Mouse (Mus musculus) A20 (cell line): Measurements from ENCODE around the gene Ypel3.

Experiments
- DNase-seq: peaks from one replicate; pipeline ENCODE4 v3.0.0-alpha.2; 2011; ENCODE audit warnings: low read depth, low spot score

Gene Ypel3

GRCm38 (mm10) chr7:126809723-126810369 is 33.1 kb downstream of the Ypel3 start:
- no peak for DNase-seq

DNA sequence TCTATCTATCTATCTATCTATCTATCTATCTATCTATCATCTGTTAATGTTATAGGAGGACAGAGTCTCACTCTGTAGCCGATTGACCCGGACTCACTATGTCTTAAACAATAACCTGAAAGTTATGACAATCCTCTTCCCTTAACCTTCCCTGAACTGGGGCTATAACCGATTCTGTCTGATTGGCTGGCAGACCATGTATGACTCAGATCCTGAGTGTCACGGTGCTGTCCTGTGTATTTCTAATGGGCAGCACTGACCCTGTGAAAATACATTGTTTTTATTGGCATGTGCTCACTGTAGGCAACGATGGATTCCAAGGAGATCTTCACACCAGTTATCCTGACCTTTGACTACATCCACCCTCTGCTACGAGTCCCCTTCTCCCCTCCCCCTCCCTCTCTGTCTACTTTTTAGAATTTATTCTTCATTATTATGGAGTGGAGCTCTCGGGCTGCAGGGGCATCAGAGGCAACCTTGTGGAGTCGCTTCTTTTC is 39.0 kb downstream of the Ypel3 start:
- DNase-seq: no peak

DNA sequence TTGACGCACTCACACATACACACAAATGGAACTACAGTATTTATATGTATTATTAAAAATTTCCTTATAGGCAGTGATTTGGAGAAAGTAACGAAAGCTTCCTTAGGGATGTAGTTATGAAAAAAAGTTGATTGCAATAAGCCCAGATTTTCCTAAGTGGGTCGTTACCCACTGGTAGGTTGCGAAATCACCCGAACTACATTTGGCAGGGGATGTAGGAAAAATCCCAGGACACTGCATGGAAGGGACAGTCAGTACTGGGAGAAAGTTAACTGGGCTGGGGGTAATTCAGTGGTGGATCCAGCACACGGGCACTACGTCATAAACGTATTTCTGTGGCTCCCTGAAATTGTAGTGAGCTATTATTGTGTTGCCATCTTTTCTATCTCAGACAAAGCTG is 39.7 kb downstream of the Ypel3 start:
- no peak for DNase-seq

- DNase-seq: no peak
Observed at GRCm38 (mm10) chr7:126817595-126817994, 40.8 kb downstream of the Ypel3 start.

DNA sequence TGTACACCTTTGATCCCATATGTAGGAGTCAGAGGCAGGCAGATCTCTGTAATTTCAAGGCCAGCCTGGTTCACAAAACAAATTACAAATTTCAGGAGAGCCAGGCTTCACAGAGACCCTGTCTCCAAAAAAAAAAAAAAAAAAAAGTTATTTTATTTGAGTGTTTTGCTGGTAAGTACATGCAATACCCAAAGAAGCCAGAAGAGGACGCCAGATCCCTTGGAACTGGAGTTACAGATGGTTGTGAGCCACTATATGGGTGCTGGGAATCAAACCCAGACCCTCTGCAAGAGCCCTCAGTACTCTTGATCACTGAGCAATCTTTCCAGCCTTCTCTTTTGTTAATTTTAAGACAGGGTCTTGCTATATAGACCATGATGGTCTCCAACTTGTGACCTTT is 42.1 kb downstream of the Ypel3 start:
- DNase-seq: no peak

- DNase-seq: peak; percentile 78
Observed at GRCm38 (mm10) chr7:126821835-126822511, 45.2 kb downstream of the Ypel3 start.

- DNase-seq: no peak
Observed at GRCm38 (mm10) chr7:126822741-126823140, 46.0 kb downstream of the Ypel3 start.

DNA sequence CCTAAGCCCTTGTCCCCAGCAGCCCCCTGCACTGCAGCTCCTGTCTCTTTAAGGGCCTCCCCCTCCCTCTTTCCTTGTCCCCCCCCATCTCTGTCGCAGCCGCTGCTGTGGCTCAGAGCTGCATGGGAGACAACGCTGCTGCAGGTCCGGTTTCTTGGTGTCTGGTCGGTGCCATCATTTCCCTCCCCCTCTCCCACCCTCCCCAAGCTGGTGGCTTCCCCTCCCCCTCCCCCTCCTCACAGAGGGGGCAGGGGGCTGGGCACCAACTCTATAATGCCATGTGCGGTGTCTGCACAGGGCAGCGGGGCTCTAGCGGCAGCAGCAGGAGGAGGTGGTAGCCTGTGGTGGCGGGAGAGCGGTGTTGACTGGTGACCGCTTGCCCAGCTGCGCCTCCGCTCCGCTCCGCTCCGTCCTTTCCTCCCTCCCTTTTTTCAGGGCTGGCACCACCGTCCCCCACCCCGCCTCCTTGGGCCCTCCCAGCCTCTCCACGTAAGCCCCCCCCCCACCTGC is 46.5 kb downstream of the Ypel3 start:
- DNase-seq: no peak

DNA sequence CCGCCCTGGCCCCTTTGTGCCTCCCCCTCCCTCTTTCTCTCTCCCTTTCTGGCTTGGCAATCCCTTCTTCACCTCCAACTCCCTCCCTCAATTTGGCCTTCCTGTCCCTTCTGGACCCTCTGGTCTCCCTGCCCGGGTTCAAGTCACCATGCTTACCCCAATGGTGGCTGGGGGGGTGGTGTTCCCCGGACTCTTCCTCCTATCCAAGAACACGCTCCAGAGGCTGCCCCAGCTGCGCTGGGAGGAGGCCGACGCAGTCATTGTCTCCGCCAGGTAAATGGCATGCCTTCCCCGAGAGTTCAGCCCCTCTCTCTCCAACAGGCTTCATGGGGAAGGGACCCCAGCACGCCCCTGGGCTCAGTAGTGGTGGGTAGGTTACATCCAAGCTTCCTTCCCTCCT is 47.2 kb downstream of the Ypel3 start:
- DNase-seq: no peak

DNA sequence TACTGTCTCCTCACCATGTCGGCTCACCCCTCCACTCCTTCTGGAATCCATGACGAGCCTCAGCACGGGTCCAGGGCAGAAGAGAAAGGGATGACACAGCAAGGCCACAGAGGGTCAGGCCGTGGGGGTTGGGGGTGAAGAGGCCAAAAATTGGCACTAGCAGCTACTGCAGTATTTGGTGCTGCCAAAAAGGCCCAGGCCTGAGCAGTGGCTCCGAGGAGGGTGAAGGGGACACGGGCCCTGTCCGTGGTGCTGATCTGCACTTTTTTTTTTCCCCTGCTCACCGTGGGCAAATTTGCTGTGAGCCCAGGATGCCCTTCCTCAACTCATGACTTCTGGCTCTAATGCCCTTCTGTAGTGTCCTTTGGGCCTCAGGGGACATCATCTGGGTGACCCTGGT is 48.6 kb downstream of the Ypel3 start:
- no peak for DNase-seq

DNA sequence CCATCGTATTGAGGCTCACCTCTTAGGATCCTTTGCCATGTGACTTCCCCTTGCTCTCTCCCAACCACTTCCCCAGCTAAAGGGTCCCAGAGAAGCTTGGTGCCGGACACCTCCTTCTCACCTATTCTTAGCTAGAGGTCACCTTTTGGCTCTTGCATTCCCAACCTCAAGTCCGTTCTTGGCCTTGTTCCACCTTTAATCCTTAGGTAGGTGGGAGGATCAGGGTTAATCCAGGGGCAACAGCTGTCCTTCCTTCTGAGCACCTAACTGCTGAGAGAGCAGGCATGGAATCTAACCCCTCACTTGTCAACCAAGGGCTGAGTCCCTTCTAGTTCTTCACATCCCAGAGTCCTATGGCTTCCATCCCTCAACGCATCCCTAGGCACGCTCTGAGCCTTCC is 49.2 kb downstream of the Ypel3 start:
- no peak for DNase-seq
